9 mouse cellular contexts compared by ENCODE assay signal in genomic region chr9:79965600-79966392, GRCm38 (mm10). TPM values are rescaled to one million over a fixed set of nuclear protein-coding genes. Genes with fewer than 3 reads are reported as not detected.
A peak's percentile ranks its signal among the peaks of the same experiment; 100 is the strongest.
DNase-seq lines count a peak whose midpoint lies in the region; ATAC-seq and TF ChIP-seq lines count a peak whose summit lies in the region.
"Had no signal": no experiment of that assay in that cellular context is flagged by ENCODE, and none has a peak within 500 bp of the region (broad histone marks: within the 10 kb centered on the region; RNA-seq: fewer than 3 reads in every experiment).

No protein-coding gene starts in this region.

- peak; percentile 21 for DNase-seq in layer of hippocampus, adult 11-12 months (ENCODE audit: low spot score)
- no peak for DNase-seq in layer of hippocampus, adult 8-10 months (ENCODE audit: low spot score in 2 of 2)
- DNase-seq in gastrocnemius, adult 2 months = peak; percentile 76
- DNase-seq in spleen, postnatal 14 days (ENCODE audit: low spot score in 2 of 2) = no peak
- DNase-seq in liver, postnatal 0 days = no peak
- DNase-seq: thymus, postnatal 14 days had no signal

- ATAC-seq in intestine, embryonic 15.5 days = no peak
- ATAC-seq in hindbrain, embryonic 13.5 days (ENCODE audit: low FRiP score) = no peak
- no peak for ATAC-seq in liver, postnatal 0 days

- WGBS in intestine, embryonic 15.5 days = 61% methylated on average over 14 of the region's 14 CpGs
- 79% methylated on average over 14 of the region's 14 CpGs for WGBS in hindbrain, embryonic 13.5 days
- 78% methylated on average over 14 of the region's 14 CpGs for WGBS in liver, postnatal 0 days (ENCODE audit: insufficient replicate concordance)

- no peak overlapping the region for H3ac ChIP-seq in myocyte (ENCODE audit: control insufficient read depth, insufficient read length)

- H3K36me3 ChIP-seq in intestine, embryonic 15.5 days = no peaks in the 10 kb centered on the region
- no peaks in the 10 kb centered on the region for H3K36me3 ChIP-seq in myocyte (ENCODE audit: control insufficient read depth, insufficient read depth)
- H3K36me3 ChIP-seq in hindbrain, embryonic 13.5 days = no peaks in the 10 kb centered on the region
- H3K36me3 ChIP-seq in liver, postnatal 0 days (replicated peaks; ENCODE audit: insufficient read depth, low read length) = no peaks in the 10 kb centered on the region

- H3K79me2 ChIP-seq in myocyte (ENCODE audit: control insufficient read depth, insufficient read depth) = peaks cover 11% of the 10 kb centered on the region

- no peak for TF ChIP-seq CTCF in gastrocnemius, adult 2 months (IDR thresholded peaks at IDR 0.05)
- no peak for TF ChIP-seq CTCF in liver, postnatal 0 days (IDR thresholded peaks at IDR 0.05; ENCODE audit: low read depth)

- peak overlapping the region; percentile 1; the same call in 1 of the 2 replicates for H3K4me2 ChIP-seq in intestine, embryonic 15.5 days (replicated peaks)
- H3K4me2 ChIP-seq in myocyte (ENCODE audit: low read depth) = peak overlapping the region; percentile 70
- H3K4me2 ChIP-seq in hindbrain, embryonic 13.5 days = no peak overlapping the region
- no peak overlapping the region for H3K4me2 ChIP-seq in liver, postnatal 0 days (ENCODE audit: low read depth, low read length)

- peak overlapping the region; percentile 62 for H3K4me3 ChIP-seq in gastrocnemius, adult 2 months
- H3K4me3 ChIP-seq in intestine, embryonic 15.5 days (replicated peaks) = no peak overlapping the region
- H3K4me3 ChIP-seq in myocyte = no peak overlapping the region
- H3K4me3 ChIP-seq in hindbrain, embryonic 13.5 days = no peak overlapping the region
- no peak overlapping the region for H3K4me3 ChIP-seq in liver, postnatal 0 days (ENCODE audit: low read depth, low read length)

- H3K9me3 ChIP-seq in intestine, embryonic 15.5 days = no peaks in the 10 kb centered on the region
- H3K9me3 ChIP-seq in hindbrain, embryonic 13.5 days = no peaks in the 10 kb centered on the region
- H3K9me3 ChIP-seq in liver, postnatal 0 days (ENCODE audit: low read length) = no peaks in the 10 kb centered on the region

- no peak for TF ChIP-seq POLR2A in myocyte (IDR thresholded peaks at IDR 0.05; ENCODE audit: insufficient read length, low read depth)

- H3K4me1 ChIP-seq in intestine, embryonic 15.5 days (replicated peaks) = peaks cover 3% of the 10 kb centered on the region; the same call in 1 of the 2 replicates
- peaks cover 5% of the 10 kb centered on the region for H3K4me1 ChIP-seq in hindbrain, embryonic 13.5 days (replicated peaks)
- H3K4me1 ChIP-seq in liver, postnatal 0 days (ENCODE audit: insufficient read depth) = 0 out of 2 replicates have a peak, but pooled peaks cover 4% of the 10 kb centered on the region

- no peak for TF ChIP-seq EP300 in liver, postnatal 0 days (IDR thresholded peaks at IDR 0.05; ENCODE audit: low read depth)

- H3K9ac ChIP-seq in intestine, embryonic 15.5 days = no peak overlapping the region
- no peak overlapping the region for H3K9ac ChIP-seq in hindbrain, embryonic 13.5 days
- H3K9ac ChIP-seq in liver, postnatal 0 days (replicated peaks) = no peak overlapping the region

- H3K27me3 ChIP-seq in intestine, embryonic 15.5 days (replicated peaks) = no peaks in the 10 kb centered on the region
- H3K27me3 ChIP-seq in myocyte (ENCODE audit: control insufficient read depth, insufficient read depth, insufficient read length) = no peaks in the 10 kb centered on the region
- no peaks in the 10 kb centered on the region for H3K27me3 ChIP-seq in hindbrain, embryonic 13.5 days
- no peaks in the 10 kb centered on the region for H3K27me3 ChIP-seq in liver, postnatal 0 days (ENCODE audit: insufficient read depth, low read length)

- intact Hi-C loops in gastrocnemius, adult 2 months (cut with DNase I) = loop anchor here (2.0 kb wide), 1 partner anchor 15 kb away; no protein-coding TSS in a partner anchor

- H3K27ac ChIP-seq in gastrocnemius, adult 2 months = peak overlapping the region; percentile 97
- no peak overlapping the region for H3K27ac ChIP-seq in intestine, embryonic 15.5 days
- no peak overlapping the region for H3K27ac ChIP-seq in hindbrain, embryonic 13.5 days
- H3K27ac ChIP-seq in liver, postnatal 0 days (ENCODE audit: low read depth) = no peak overlapping the region

TF ChIP-seq in myocyte, 11 proteins besides CTCF, POLR2A, EP300 and RAD21:
- TF ChIP-seq E2F4 (IDR thresholded peaks at IDR 0.05; ENCODE audit: insufficient read depth) (no peak), CEBPB (IDR thresholded peaks at IDR 0.05; ENCODE audit: insufficient read depth, poor library complexity, severe bottlenecking) (peak; percentile 78; the same call in 1 of the 2 replicates), POLR2AphosphoS2 (IDR thresholded peaks at IDR 0.05; ENCODE audit: insufficient read length, low read depth) (no peak), USF1 (IDR thresholded peaks at IDR 0.05; ENCODE audit: low read depth) (no peak), TCF12 (IDR thresholded peaks at IDR 0.05; ENCODE audit: insufficient read depth, poor library complexity, severe bottlenecking) (peak; percentile 81), MAX (IDR thresholded peaks at IDR 0.05; ENCODE audit: low read depth) (no peak), MYOD1 (IDR thresholded peaks at IDR 0.05; ENCODE audit: control insufficient read depth in 1 of 3, insufficient read length in 2 of 3, low read depth in 2 of 3) (peak; percentile 72 to 89 (median 75)), SRF (IDR thresholded peaks at IDR 0.05; ENCODE audit: control insufficient read depth, insufficient read length, low read depth) (peak; percentile 11), TCF3 (IDR thresholded peaks at IDR 0.05; ENCODE audit: insufficient read length, low read depth) (peak; percentile 73), REST (IDR thresholded peaks at IDR 0.05; ENCODE audit: insufficient read depth, insufficient read length) (no peak), MYOG (IDR thresholded peaks at IDR 0.05; ENCODE audit: control insufficient read depth in 1 of 3, insufficient read depth in 1 of 3, insufficient read length in 2 of 3, low read depth in 2 of 3) (peak; percentile 69 to 95 (median 89))
TF ChIP-seq in myocyte: peak in this region for 6.

RNA-seq across cellular contexts. Expression of gene Filip1, which starts 46.9 kb away (rescaled TPM):
- total RNA-seq in layer of hippocampus, adult 8-10 months (2022) = 10 to 100 TPM in 3 of 4 experiments, 1 to 10 TPM in 1; 8.2 to 14.3 (median 12.0) TPM
- total RNA-seq in gastrocnemius, adult 2 months (2021) = 100 to 1,000 TPM in 1 of 2 experiments, 10 to 100 TPM in 1; 93.6 to 119 TPM
- 6.0 and 6.3 TPM in 2 replicates for polyA plus RNA-seq in intestine, embryonic 15.5 days (2015; fragmentation: Nextera tagmentation; extraction: Ambion mirVana)
- polyA plus RNA-seq in myocyte (2012; fragmentation: generic; extraction: Trizol) = 7.0 TPM
- 2.6 and 3.4 TPM in 2 replicates for polyA plus RNA-seq in hindbrain, embryonic 13.5 days (2015; fragmentation: Nextera tagmentation; extraction: Ambion mirVana)
- polyA plus RNA-seq in liver, postnatal 0 days (2015; fragmentation: Nextera tagmentation; extraction: Ambion mirVana) = 0.99 and 1.2 TPM in 2 replicates

Comparison
In these comparisons a context has a peak if more than half of its experiments do, and no peak if none do; other contexts are left out.
1. DNase-seq: peak in layer of hippocampus, adult 11-12 months (single experiment) and gastrocnemius, adult 2 months (single experiment); none in layer of hippocampus, adult 8-10 months (0 of 2), spleen, postnatal 14 days (0 of 2) and liver, postnatal 0 days (single experiment).
2. H3K4me2 ChIP-seq: peak in intestine, embryonic 15.5 days (single experiment) and myocyte (single experiment); none in hindbrain, embryonic 13.5 days (single experiment) and liver, postnatal 0 days (single experiment).